Mouse (Mus musculus) heart, adult 18-20 months (tissue): ENCODE results near the gene Nrarp. TPM values are rescaled to one million over a fixed set of nuclear protein-coding genes. Genes with fewer than 3 reads are reported as not detected.

Source experiments
- DNase-seq, 2 experiments: peaks; one replicate each; pipeline ENCODE4 v3.0.0; 2021 to 2022; ENCODE audit warnings: mixed read lengths in 1 of 2
- long read RNA-seq, 2 experiments: library from polyadenylated mRNA; stranded (forward); transcript quantifications; one replicate each; pipeline ENCODE4 v2.0.0; 2021
- total RNA-seq, 2 experiments: library from RNA; stranded (reverse); gene quantifications; 2 replicates each; pipeline ENCODE4 v1.2.3; 2021

Gene Nrarp
- total RNA-seq = 1 to 10 TPM; 6.9 to 8.3 TPM
- long read RNA-seq, experiment 1, transcript Nrarp-201 (1 exons, 2,582 nt) = major isoform, 19 of 19 reads
- long read RNA-seq, experiment 1, partial matches to known transcripts = 0 of 19 reads
- long read RNA-seq, experiment 1, other reads (novel, unspliced or antisense) = 0 of 19 reads
- long read RNA-seq, experiment 2, transcript Nrarp-201 (1 exons, 2,582 nt) = major isoform, 7 of 7 reads
- long read RNA-seq, experiment 2, partial matches to known transcripts = 0 of 7 reads
- long read RNA-seq, experiment 2, other reads (novel, unspliced or antisense) = 0 of 7 reads

GRCm38 (mm10) chr2:25180478-25180903 is at the start of gene Nrarp:
Nrarp (plus strand) TSS chr2:25180758.
- peak; percentile 93 to 95 for DNase-seq

- DNase-seq = no peak
These were observed 49.0 kb upstream of the Nrarp start for GRCm38 (mm10) chr2:25131601-25132000.

GRCm38 (mm10) chr2:25137832-25138231 is 42.7 kb upstream of the Nrarp start:
- no peak for DNase-seq

GRCm38 (mm10) chr2:25141185-25141584 is 39.4 kb upstream of the Nrarp start:
- no peak for DNase-seq

- no peak for DNase-seq
These were observed 38.6 kb upstream of the Nrarp start for GRCm38 (mm10) chr2:25141921-25142320.

- peak; percentile 47 to 75 for DNase-seq
These were observed 35.2 kb upstream of the Nrarp start for GRCm38 (mm10) chr2:25145346-25145745.

- no peak for DNase-seq
These were observed 33.2 kb upstream of the Nrarp start for GRCm38 (mm10) chr2:25147398-25147797.

GRCm38 (mm10) chr2:25147892-25148291 is 32.7 kb upstream of the Nrarp start:
- no peak for DNase-seq

GRCm38 (mm10) chr2:25149643-25150042 is 30.9 kb upstream of the Nrarp start:
- DNase-seq = no peak

- no peak for DNase-seq
These were observed 29.1 kb upstream of the Nrarp start for GRCm38 (mm10) chr2:25151280-25151956.

- no peak for DNase-seq
These were observed 24.4 kb upstream of the Nrarp start for GRCm38 (mm10) chr2:25156177-25156576.

- DNase-seq = no peak
These were observed 23.6 kb upstream of the Nrarp start for GRCm38 (mm10) chr2:25156990-25157389.

GRCm38 (mm10) chr2:25157655-25158054 is 22.9 kb upstream of the Nrarp start:
- DNase-seq = peak; percentile 49 to 64

GRCm38 (mm10) chr2:25167481-25167880 is 13.1 kb upstream of the Nrarp start:
- no peak for DNase-seq

GRCm38 (mm10) chr2:25167919-25168664 is 12.5 kb upstream of the Nrarp start:
- DNase-seq = peak; percentile 71 to 75

- DNase-seq = no peak
These were observed 11.9 kb upstream of the Nrarp start for GRCm38 (mm10) chr2:25168665-25168978.

GRCm38 (mm10) chr2:25169778-25170177 is 10.8 kb upstream of the Nrarp start:
- DNase-seq = no peak

- peak in 1 of 2 experiments; percentile 49 for DNase-seq
These were observed 10.0 kb upstream of the Nrarp start for GRCm38 (mm10) chr2:25170326-25171100.

- no peak for DNase-seq
These were observed 9.3 kb upstream of the Nrarp start for GRCm38 (mm10) chr2:25171101-25171768.

- no peak for DNase-seq
These were observed 8.8 kb upstream of the Nrarp start for GRCm38 (mm10) chr2:25171769-25172153.

- DNase-seq = no peak
These were observed 7.9 kb upstream of the Nrarp start for GRCm38 (mm10) chr2:25172629-25173028.

- DNase-seq = no peak
These were observed 6.7 kb upstream of the Nrarp start for GRCm38 (mm10) chr2:25173821-25174220.
